Mouse (Mus musculus) adrenal gland, adult 8-10 months (tissue): ENCODE data around the gene Lap3. TPM values are rescaled to one million over a fixed set of nuclear protein-coding genes. Genes with fewer than 3 reads are reported as not detected.

Experiments used
- total RNA-seq, 4 experiments: library from RNA; stranded (reverse); gene quantifications; 2 replicates each; pipeline ENCODE4 v1.2.4; 2022

The Lap3 gene
- total RNA-seq, 4 experiments from 2014 or later, result 48.6 to 67.8 (median 56.1) TPM

Other genes with a start within 250 kb of the Lap3 start
- gene Qdpr, start 43.1 kb upstream of the Lap3 start, total RNA-seq, result 100 to 1,000 TPM; 112 to 136 (median 124) TPM
- not detected for gene Clrn2, start 39.6 kb upstream of the Lap3 start, total RNA-seq
- gene Med28, start 26.9 kb downstream of the Lap3 start, total RNA-seq, result 100 to 1,000 TPM in 3 of 4 experiments, 10 to 100 TPM in 1; 95.4 to 122 (median 111) TPM
- under 1 TPM; 0.24 to 0.43 (median 0.36) TPM for gene Fam184b, start 146.2 kb downstream of the Lap3 start, total RNA-seq
- 1 to 10 TPM in 2 of 4 experiments, under 1 TPM in 2; 0.46 to 1.7 (median 1.1) TPM for gene Ncapg, start 176.5 kb downstream of the Lap3 start, total RNA-seq